8 mouse cellular contexts compared by ENCODE assay signal in genomic region chr9:78503223-78504079, GRCm38 (mm10). TPM values are rescaled to one million over a fixed set of nuclear protein-coding genes. Genes with fewer than 3 reads are reported as not detected.
DNase-seq lines count a peak whose midpoint lies in the region; ATAC-seq and TF ChIP-seq lines count a peak whose summit lies in the region.

No protein-coding gene starts in this region.

- no peaks in the 10 kb centered on the region for H3K36me3 ChIP-seq in embryonic facial prominence, embryonic 11.5 days (replicated peaks; ENCODE audit: control insufficient read depth, insufficient read depth, low read depth, low read length)
- H3K36me3 ChIP-seq in limb, embryonic 12.5 days, result no peaks in the 10 kb centered on the region
- H3K36me3 ChIP-seq in lung, postnatal 0 days (ENCODE audit: insufficient read depth, low read length), result no peaks in the 10 kb centered on the region

- TF ChIP-seq CTCF in left cerebral cortex, adult 2 months (IDR thresholded peaks at IDR 0.05), result no peak
- TF ChIP-seq CTCF in lung, postnatal 0 days (IDR thresholded peaks at IDR 0.05), result no peak

- no peaks in the 10 kb centered on the region for H3K9me3 ChIP-seq in embryonic facial prominence, embryonic 11.5 days (replicated peaks; ENCODE audit: control insufficient read depth, low read length)
- no peaks in the 10 kb centered on the region for H3K9me3 ChIP-seq in limb, embryonic 12.5 days
- no peaks in the 10 kb centered on the region for H3K9me3 ChIP-seq in lung, postnatal 0 days (ENCODE audit: low read length)

- 0 out of 2 replicates have a peak, but pooled peaks cover 3% of the 10 kb centered on the region for H3K4me1 ChIP-seq in embryonic facial prominence, embryonic 11.5 days (ENCODE audit: control insufficient read depth, insufficient read depth, low read length)
- peaks cover 7% of the 10 kb centered on the region for H3K4me1 ChIP-seq in limb, embryonic 12.5 days (replicated peaks)
- peaks cover 4% of the 10 kb centered on the region; the same call in 1 of the 2 replicates for H3K4me1 ChIP-seq in lung, postnatal 0 days (ENCODE audit: insufficient read depth, low read depth, low read length)

- no peaks in the 10 kb centered on the region for H3K27me3 ChIP-seq in embryonic facial prominence, embryonic 11.5 days (ENCODE audit: control insufficient read depth, insufficient read depth, low read length)
- H3K27me3 ChIP-seq in limb, embryonic 12.5 days, result no peaks in the 10 kb centered on the region
- no peaks in the 10 kb centered on the region for H3K27me3 ChIP-seq in lung, postnatal 0 days (replicated peaks; ENCODE audit: insufficient read depth, low read length)

- H3K4me2 ChIP-seq in embryonic facial prominence, embryonic 11.5 days (ENCODE audit: low read depth, low read length), result 0 out of 2 replicates have a peak overlapping the region, but pooled peaks have one; percentile 10
- peak overlapping the region; percentile 19; the same call in 1 of the 2 replicates for H3K4me2 ChIP-seq in limb, embryonic 12.5 days
- H3K4me2 ChIP-seq in lung, postnatal 0 days (replicated peaks; ENCODE audit: low read depth, low read length), result no peak overlapping the region

- 9% methylated on average over 6 of the region's 6 CpGs for WGBS in embryonic facial prominence, embryonic 11.5 days
- WGBS in limb, embryonic 12.5 days, result 16% methylated on average over 6 of the region's 6 CpGs
- 14% methylated on average over 6 of the region's 6 CpGs for WGBS in lung, postnatal 0 days

- peak; percentile 59 for ATAC-seq in embryonic facial prominence, embryonic 11.5 days (replicated peaks; ENCODE audit: insufficient number of reproducible peaks, low FRiP score, low TSS enrichment, low read depth)
- no peak for ATAC-seq in limb, embryonic 12.5 days (ENCODE audit: insufficient number of reproducible peaks, insufficient read depth, low FRiP score, low TSS enrichment, low read depth)
- no peak for ATAC-seq in lung, postnatal 0 days

- no peak overlapping the region for H3K4me3 ChIP-seq in left cerebral cortex, adult 2 months
- H3K4me3 ChIP-seq in embryonic facial prominence, embryonic 11.5 days (ENCODE audit: low read depth, low read length), result no peak overlapping the region
- H3K4me3 ChIP-seq in limb, embryonic 12.5 days (replicated peaks), result no peak overlapping the region
- H3K4me3 ChIP-seq in lung, postnatal 0 days (ENCODE audit: low read depth, low read length), result no peak overlapping the region

- H3K9ac ChIP-seq in embryonic facial prominence, embryonic 11.5 days (replicated peaks; ENCODE audit: low read length), result peak overlapping the region; percentile 53
- H3K9ac ChIP-seq in limb, embryonic 12.5 days (replicated peaks), result 0 out of 2 replicates have a peak overlapping the region, but pooled peaks have one; percentile 23
- H3K9ac ChIP-seq in lung, postnatal 0 days (replicated peaks; ENCODE audit: low read depth), result no peak overlapping the region

- no peak for TF ChIP-seq EP300 in lung, postnatal 0 days (IDR thresholded peaks at IDR 0.05)

- no peak for DNase-seq in left cerebral cortex, adult 2 months (ENCODE audit: extremely low spot score in 1 of 2, low spot score in 2 of 2)
- DNase-seq in left cerebral cortex, adult 9 months (ENCODE audit: low spot score in 2 of 2), result no peak
- peak; percentile 75 for DNase-seq in embryonic facial prominence, embryonic 11.5 days (ENCODE audit: low spot score)
- DNase-seq in yolk sac, embryonic 10.5 days (ENCODE audit: low spot score), result peak; percentile 71
- DNase-seq in lung, postnatal 0 days (ENCODE audit: low spot score), result no peak
- DNase-seq in urinary bladder, adult 18-20 months (ENCODE audit: low spot score in 2 of 2), result no peak
- no peak for DNase-seq in layer of hippocampus, adult 9-10 months (ENCODE audit: low spot score)

- H3K27ac ChIP-seq in left cerebral cortex, adult 2 months, result peak overlapping the region; percentile 63; the same call in 1 of the 2 replicates
- H3K27ac ChIP-seq in embryonic facial prominence, embryonic 11.5 days (replicated peaks; ENCODE audit: low read depth, low read length), result peak overlapping the region; percentile 78
- H3K27ac ChIP-seq in limb, embryonic 12.5 days, result peak overlapping the region; percentile 41; the same call in 1 of the 2 replicates
- H3K27ac ChIP-seq in lung, postnatal 0 days (ENCODE audit: low read length), result no peak overlapping the region

- intact Hi-C loops in left cerebral cortex, adult 2 months (cut with DNase I), result no loop called here

RNA-seq across cellular contexts. Expression of gene Eef1a1, which starts 14.5 kb away (rescaled TPM):
- 1,000 to 10,000 TPM; 2,077 to 2,174 TPM for total RNA-seq in left cerebral cortex, adult 2 months (2021)
- 5,291 and 5,417 TPM in 2 replicates for polyA plus RNA-seq in embryonic facial prominence, embryonic 11.5 days (2014; fragmentation: Nextera tagmentation; extraction: Ambion mirVana)
- 4,104 and 4,228 TPM in 2 replicates for polyA plus RNA-seq in limb, embryonic 12.5 days (2016; fragmentation: Nextera tagmentation; extraction: Ambion mirVana)
- polyA plus RNA-seq in lung, postnatal 0 days (2015; fragmentation: Nextera tagmentation; extraction: Ambion mirVana), result 2,930 and 3,003 TPM in 2 replicates

RNA-seq across cellular contexts. Expression of gene Gm17324, which starts 54.9 kb away (rescaled TPM):
- total RNA-seq in left cerebral cortex, adult 2 months (2021), result under 1 TPM; 0.63 to 0.65 TPM
- 0.32 and 0.70 TPM in 2 replicates for polyA plus RNA-seq in embryonic facial prominence, embryonic 11.5 days (2014; fragmentation: Nextera tagmentation; extraction: Ambion mirVana)
- polyA plus RNA-seq in limb, embryonic 12.5 days (2016; fragmentation: Nextera tagmentation; extraction: Ambion mirVana), result 0.79 and 0.88 TPM in 2 replicates
- 0.80 and 0.88 TPM in 2 replicates for polyA plus RNA-seq in lung, postnatal 0 days (2015; fragmentation: Nextera tagmentation; extraction: Ambion mirVana)

RNA-seq across cellular contexts. Expression of gene Mto1, which starts 55.4 kb away (rescaled TPM):
- total RNA-seq in left cerebral cortex, adult 2 months (2021), result 10 to 100 TPM; 24.6 to 27.3 TPM
- polyA plus RNA-seq in embryonic facial prominence, embryonic 11.5 days (2014; fragmentation: Nextera tagmentation; extraction: Ambion mirVana), result 21.4 and 24.7 TPM in 2 replicates
- 20.3 and 23.5 TPM in 2 replicates for polyA plus RNA-seq in limb, embryonic 12.5 days (2016; fragmentation: Nextera tagmentation; extraction: Ambion mirVana)
- polyA plus RNA-seq in lung, postnatal 0 days (2015; fragmentation: Nextera tagmentation; extraction: Ambion mirVana), result 11.2 and 12.2 TPM in 2 replicates

Comparison
In these comparisons a context has a peak if more than half of its experiments do, and no peak if none do; other contexts are left out.
1. DNase-seq: peak in embryonic facial prominence, embryonic 11.5 days (single experiment) and yolk sac, embryonic 10.5 days (single experiment); none in left cerebral cortex, adult 2 months (0 of 2), left cerebral cortex, adult 9 months (0 of 2), lung, postnatal 0 days (single experiment), urinary bladder, adult 18-20 months (0 of 2) and layer of hippocampus, adult 9-10 months (single experiment).